Mouse (Mus musculus) naive thymus-derived CD4-positive, alpha-beta T cell, adult 5 months (primary cell): ENCODE data around the gene Ezr. TPM values are rescaled to one million over a fixed set of nuclear protein-coding genes. Genes with fewer than 3 reads are reported as not detected.

Experiments used
- polyA plus RNA-seq: library from polyadenylated mRNA; unstranded; fragments of 100-300 nt; shearing (Covaris generic); gene quantifications from one replicate; pipeline ENCODE4 v1.2.1, GENCODE M21; 2017

Ezr gene
- polyA plus RNA-seq, result 641 TPM

GRCm38 (mm10) chr17:6782611-6783005 lies at the start of gene Ezr:
Gene Ezr, minus strand, starts transcription at chr17:6782784.

Other genes starting within 250 kb of the Ezr start
- 28.2 TPM for gene Dynlt1c, start 181.1 kb downstream of the Ezr start, polyA plus RNA-seq
- gene Dynlt1f, start 126.9 kb downstream of the Ezr start, polyA plus RNA-seq, result 31.8 TPM
- 3.4 TPM for gene Sytl3, start 123.7 kb downstream of the Ezr start, polyA plus RNA-seq
- gene Rsph3b, start 165.9 kb upstream of the Ezr start, polyA plus RNA-seq, result 9.2 TPM
- gene Tagap1, start 178.4 kb upstream of the Ezr start, polyA plus RNA-seq, result 40.9 TPM
- 698 TPM for gene Rnaset2b, start 187.8 kb upstream of the Ezr start, polyA plus RNA-seq
- 1.4 TPM for gene Gm49721, start 196.1 kb upstream of the Ezr start, polyA plus RNA-seq
- gene Gm1604a, start 242.8 kb upstream of the Ezr start, polyA plus RNA-seq, result not detected